Mouse (Mus musculus) forebrain, embryonic 12.5 days (tissue): Measurements from ENCODE around the gene Adarb1. TPM values are rescaled to one million over a fixed set of nuclear protein-coding genes. Genes with fewer than 3 reads are reported as not detected.
A peak's percentile ranks its signal among the peaks of the same experiment; 100 is the strongest.

Experiments
- ATAC-seq: fragments of 200-750 bp; cut with Nextera tagmentation; 2 replicates; pipeline ENCODE4 v1.8.0; 2017; ENCODE audit warnings: moderate TSS enrichment; ENCODE audit not compliant: low FRiP score
- H3K27ac ChIP-seq: fragments of 300-500 bp; sonication (generic); 2 replicates; pipeline ENCODE4 v1.5.1; 2016; ENCODE audit warnings: mild to moderate bottlenecking
- H3K27me3 ChIP-seq: fragments of 300-500 bp; sonication (generic); 2 replicates; pipeline ENCODE4 v1.6.1; 2016; ENCODE audit warnings: mild to moderate bottlenecking
- H3K36me3 ChIP-seq: fragments of 300-500 bp; sonication (generic); replicated peaks from 2 replicates; pipeline ENCODE4 v1.6.1; 2016; ENCODE audit warnings: mild to moderate bottlenecking
- H3K4me1 ChIP-seq: fragments of 300-500 bp; sonication (generic); 2 replicates; pipeline ENCODE4 v1.6.1; 2016
- H3K4me2 ChIP-seq: fragments of 300-500 bp; sonication (generic); 2 replicates; pipeline ENCODE4 v1.6.1; 2016; ENCODE audit warnings: mild to moderate bottlenecking, moderate library complexity
- H3K4me3 ChIP-seq: fragments of 300-500 bp; sonication (generic); replicated peaks from 2 replicates; pipeline ENCODE4 v1.5.1; 2016; ENCODE audit warnings: mild to moderate bottlenecking
- H3K9ac ChIP-seq: fragments of 300-500 bp; sonication (generic); 2 replicates; pipeline ENCODE4 v1.6.1; 2016; ENCODE audit warnings: mild to moderate bottlenecking
- H3K9me3 ChIP-seq: fragments of 300-500 bp; sonication (generic); 2 replicates; pipeline ENCODE4 v1.6.1; 2016
- WGBS: fragments of 180-500 bp; shearing (Covaris S2); methylation state at CpG from one replicate; pipeline ENCODE4 v1.1.7; 2016; 5-methylcytosine and 5-hydroxymethylcytosine counted together
- polyA plus RNA-seq: library from polyadenylated mRNA; unstranded; fragments of >200 nt; fragmentation: Nextera tagmentation; extraction: Ambion mirVana; gene quantifications from 2 replicates; pipeline ENCODE4 v1.2.1, GENCODE M21; 2016

Gene Adarb1
- polyA plus RNA-seq: 8.3 and 8.4 TPM in 2 replicates

DNA sequence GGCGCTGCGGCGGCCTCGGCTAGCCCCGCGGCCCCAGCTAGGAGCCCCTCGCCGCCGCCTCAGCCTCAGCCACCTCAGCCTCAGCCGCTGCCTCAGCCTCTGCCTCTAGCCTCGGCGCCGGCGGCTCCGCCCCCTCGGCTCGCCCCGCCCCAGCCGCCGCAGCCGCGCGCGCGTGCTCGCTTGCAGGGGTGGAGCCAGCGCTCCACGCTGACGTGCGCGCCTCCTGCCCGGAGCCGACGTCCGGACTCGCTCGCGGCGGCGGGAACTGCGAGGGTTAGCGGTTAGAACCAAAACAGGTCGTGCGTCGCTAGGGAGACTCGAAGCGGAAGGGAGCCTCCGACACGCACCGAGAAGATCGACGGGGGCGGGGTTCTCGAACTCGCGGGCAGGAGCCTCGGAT lies at the start of gene Adarb1:
TSS of gene Adarb1 (minus strand) at position 133 of the 400 bp plus-strand sequence.
- H3K4me2 ChIP-seq: peak within 1 kb of the TSS; percentile 96
- peaks cover 19% of the 10 kb centered on the region for H3K27me3 ChIP-seq
- peak; percentile 96 for ATAC-seq
- H3K4me1 ChIP-seq: peaks cover 18% of the 10 kb centered on the region
- H3K27ac ChIP-seq: peak within 1 kb of the TSS; percentile 73; the same call in 1 of the 2 replicates
- H3K9ac ChIP-seq: peak within 1 kb of the TSS; percentile 74
- no peaks in the 10 kb centered on the region for H3K36me3 ChIP-seq
- H3K4me3 ChIP-seq: peak within 1 kb of the TSS; percentile 86
- under 1% methylated on average over 47 of the region's 57 CpGs for WGBS
- H3K9me3 ChIP-seq: 0 out of 2 replicates have a peak, but pooled peaks cover 3% of the 10 kb centered on the region

DNA sequence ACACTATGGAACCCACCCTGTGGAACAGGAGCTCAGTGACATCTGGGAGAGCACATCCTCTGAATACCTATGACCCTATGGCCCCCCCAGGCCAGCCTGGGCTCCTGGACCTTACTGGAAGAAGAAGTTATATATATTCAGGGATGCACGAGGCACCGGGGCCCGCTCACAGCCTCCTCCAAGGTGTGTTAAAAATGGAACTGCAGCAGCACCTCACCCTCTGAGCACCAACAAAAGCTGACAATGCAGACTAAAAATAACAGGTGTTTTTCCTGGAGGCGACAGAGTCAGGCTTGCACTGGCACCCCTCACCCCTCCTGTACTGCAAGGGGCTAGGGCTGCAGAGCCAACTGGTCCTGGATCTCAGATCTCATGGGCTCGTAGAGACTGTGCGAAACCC lies 49.3 kb upstream of the Adarb1 start:
- H3K9ac ChIP-seq: no peak overlapping the region

DNA sequence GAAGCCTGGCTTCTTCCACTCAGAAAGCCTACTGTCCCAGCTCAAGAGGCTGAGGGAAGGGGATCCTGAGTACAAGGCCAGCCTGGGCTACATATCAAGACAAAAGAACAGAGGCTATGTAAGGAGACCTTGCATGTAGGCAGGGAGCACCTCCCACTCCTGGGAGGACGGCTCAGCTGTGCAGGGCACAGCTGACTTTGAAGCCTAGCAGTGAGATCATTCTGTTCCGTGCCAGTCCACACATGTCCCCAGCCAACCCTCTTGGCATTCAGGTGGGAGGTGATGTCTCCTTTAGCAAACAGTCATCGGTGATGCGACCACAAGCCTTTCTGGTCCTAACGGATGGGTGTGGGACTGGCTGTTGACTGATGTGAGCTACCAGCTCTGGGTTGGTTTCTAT lies 47.8 kb upstream of the Adarb1 start:
- WGBS: 86% methylated on average over 5 of the region's 5 CpGs
- Histone ChIP-seq H3K27me3 (no peaks in the 10 kb centered on the region), H3K9ac (no peak overlapping the region), H3K36me3 (no peaks in the 10 kb centered on the region), H3K4me2 (no peak overlapping the region), H3K27ac (no peak overlapping the region), H3K4me3 (no peak overlapping the region), H3K4me1 (no peaks in the 10 kb centered on the region), H3K9me3 (no peaks in the 10 kb centered on the region)
- no peak for ATAC-seq

More for the DNA sequence above, 49.3 kb upstream of the Adarb1 start:
- Histone ChIP-seq H3K4me1 (no peaks in the 10 kb centered on the region), H3K9me3 (no peaks in the 10 kb centered on the region), H3K27ac (no peak overlapping the region), H3K4me2 (no peak overlapping the region), H3K27me3 (no peaks in the 10 kb centered on the region), H3K4me3 (no peak overlapping the region), H3K36me3 (no peaks in the 10 kb centered on the region)
- 88% methylated on average over 6 of the region's 6 CpGs for WGBS
- ATAC-seq: no peak

DNA sequence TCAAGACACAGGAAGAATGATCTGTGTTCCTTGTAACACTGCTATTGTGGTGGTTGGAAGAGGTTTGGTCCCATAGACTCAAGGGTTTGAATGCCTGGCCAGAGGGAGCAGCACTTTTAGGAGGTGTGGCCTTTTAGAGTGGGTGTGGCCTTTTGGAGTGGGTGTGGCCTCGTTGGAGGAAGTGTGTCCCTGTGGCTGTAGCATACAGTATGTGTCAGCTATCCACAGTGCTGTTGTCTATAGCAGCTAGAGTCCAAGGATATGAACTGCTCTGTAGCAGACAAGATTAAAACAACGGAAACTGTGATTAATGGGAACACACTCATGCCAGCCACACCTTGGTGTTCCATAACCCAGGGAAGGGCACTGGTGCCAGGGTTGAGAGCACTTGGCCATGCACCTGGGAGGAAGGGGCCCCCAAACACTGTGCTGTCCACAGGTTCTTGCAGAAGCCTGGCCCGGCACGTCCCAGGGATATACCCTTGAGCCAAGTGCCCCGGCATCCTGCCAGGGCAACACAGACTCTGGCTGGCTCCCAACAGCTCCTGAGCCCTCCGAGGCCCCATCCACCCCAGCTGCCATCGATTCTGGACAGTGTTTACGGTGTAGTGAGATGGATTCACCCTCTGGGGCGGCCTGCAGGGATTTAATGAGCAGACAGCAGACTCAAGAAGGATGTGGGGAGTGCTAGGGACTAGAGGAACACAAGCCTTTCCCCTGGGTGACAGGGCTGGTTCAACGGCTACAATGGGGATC lies 46.3 kb upstream of the Adarb1 start:
- H3K27me3 ChIP-seq: no peaks in the 10 kb centered on the region
- WGBS: 74% methylated on average over 10 of the region's 10 CpGs
- H3K4me3 ChIP-seq: no peak overlapping the region
- H3K9ac ChIP-seq: no peak overlapping the region
- H3K4me1 ChIP-seq: no peaks in the 10 kb centered on the region
- H3K27ac ChIP-seq: no peak overlapping the region
- H3K36me3 ChIP-seq: no peaks in the 10 kb centered on the region
- no peak overlapping the region for H3K4me2 ChIP-seq
- no peak for ATAC-seq
- H3K9me3 ChIP-seq: no peaks in the 10 kb centered on the region

DNA sequence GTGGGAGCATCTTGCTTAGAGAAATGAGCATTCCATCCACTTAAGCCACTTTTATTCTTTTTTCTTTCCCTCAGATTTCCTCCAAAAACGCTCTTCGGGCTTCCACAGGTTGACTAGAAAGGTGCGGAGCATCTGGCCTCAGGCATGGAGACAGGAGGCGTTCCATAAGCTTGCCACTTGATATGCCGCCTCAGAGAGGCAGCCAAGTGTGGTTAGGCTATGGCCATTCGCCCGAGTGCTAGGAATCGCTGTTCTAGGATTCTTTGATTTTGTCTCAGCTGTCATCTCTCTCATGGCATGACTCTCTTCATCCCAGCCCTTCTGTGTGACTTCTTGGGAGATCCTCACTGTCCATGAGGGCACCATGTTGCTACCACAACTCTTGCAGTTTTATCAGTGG lies 43.1 kb upstream of the Adarb1 start:
- Histone ChIP-seq H3K4me1 (no peaks in the 10 kb centered on the region), H3K27me3 (no peaks in the 10 kb centered on the region), H3K9me3 (no peaks in the 10 kb centered on the region), H3K4me3 (no peak overlapping the region), H3K9ac (no peak overlapping the region), H3K4me2 (no peak overlapping the region), H3K27ac (no peak overlapping the region), H3K36me3 (no peaks in the 10 kb centered on the region)
- ATAC-seq: no peak
- WGBS: 91% methylated on average over 8 of the region's 8 CpGs

DNA sequence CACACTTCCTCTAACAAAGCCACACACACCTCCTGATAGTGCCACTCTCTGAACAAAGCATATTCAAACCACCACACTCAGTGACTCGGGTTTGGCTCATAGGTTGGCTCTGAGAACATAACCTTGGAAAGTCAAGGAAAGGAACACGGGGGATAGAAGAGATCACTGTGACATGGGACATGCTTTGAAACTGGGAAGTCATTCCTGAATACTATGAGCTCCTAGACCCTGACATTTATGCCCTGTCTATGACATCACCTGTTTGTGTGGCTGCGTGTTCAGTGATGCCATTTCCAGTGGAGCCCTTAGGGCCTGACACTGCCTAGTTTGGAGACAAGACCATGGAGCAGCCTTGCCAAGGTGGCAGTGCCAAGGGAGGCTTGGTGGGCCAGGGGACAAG lies 39.6 kb upstream of the Adarb1 start:
- Histone ChIP-seq H3K27ac (no peak overlapping the region), H3K36me3 (no peaks in the 10 kb centered on the region), H3K9ac (no peak overlapping the region), H3K9me3 (no peaks in the 10 kb centered on the region), H3K4me2 (no peak overlapping the region), H3K4me1 (no peaks in the 10 kb centered on the region), H3K4me3 (no peak overlapping the region), H3K27me3 (no peaks in the 10 kb centered on the region)
- WGBS: 86% methylated on average over 3 of the region's 3 CpGs
- no peak for ATAC-seq

DNA sequence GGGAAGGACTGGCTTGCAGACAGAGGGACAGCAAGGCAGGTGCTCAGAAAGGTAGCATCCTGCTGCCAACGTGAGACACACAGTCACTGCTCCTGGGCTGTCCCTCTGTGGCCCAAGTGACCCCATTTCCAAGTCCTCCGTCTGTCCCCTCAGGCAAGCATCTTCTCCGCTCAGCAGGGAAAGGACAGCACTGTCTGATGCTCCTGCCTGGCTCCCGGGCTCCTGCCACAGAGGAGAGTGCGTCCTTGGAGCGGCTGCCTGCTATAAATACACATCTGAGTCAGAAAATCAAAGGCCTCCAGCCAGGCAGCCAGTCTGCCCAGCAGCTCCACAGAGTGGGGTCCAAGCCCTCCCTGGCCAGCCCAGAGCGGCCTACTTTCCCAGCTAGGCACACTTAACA lies 38.4 kb upstream of the Adarb1 start:
- H3K4me3 ChIP-seq: no peak overlapping the region
- H3K27ac ChIP-seq: no peak overlapping the region
- ATAC-seq: no peak
- no peak overlapping the region for H3K9ac ChIP-seq
- WGBS: 75% methylated on average over 7 of the region's 7 CpGs
- no peaks in the 10 kb centered on the region for H3K36me3 ChIP-seq
- H3K4me1 ChIP-seq: no peaks in the 10 kb centered on the region
- no peaks in the 10 kb centered on the region for H3K9me3 ChIP-seq
- H3K27me3 ChIP-seq: no peaks in the 10 kb centered on the region
- H3K4me2 ChIP-seq: no peak overlapping the region

DNA sequence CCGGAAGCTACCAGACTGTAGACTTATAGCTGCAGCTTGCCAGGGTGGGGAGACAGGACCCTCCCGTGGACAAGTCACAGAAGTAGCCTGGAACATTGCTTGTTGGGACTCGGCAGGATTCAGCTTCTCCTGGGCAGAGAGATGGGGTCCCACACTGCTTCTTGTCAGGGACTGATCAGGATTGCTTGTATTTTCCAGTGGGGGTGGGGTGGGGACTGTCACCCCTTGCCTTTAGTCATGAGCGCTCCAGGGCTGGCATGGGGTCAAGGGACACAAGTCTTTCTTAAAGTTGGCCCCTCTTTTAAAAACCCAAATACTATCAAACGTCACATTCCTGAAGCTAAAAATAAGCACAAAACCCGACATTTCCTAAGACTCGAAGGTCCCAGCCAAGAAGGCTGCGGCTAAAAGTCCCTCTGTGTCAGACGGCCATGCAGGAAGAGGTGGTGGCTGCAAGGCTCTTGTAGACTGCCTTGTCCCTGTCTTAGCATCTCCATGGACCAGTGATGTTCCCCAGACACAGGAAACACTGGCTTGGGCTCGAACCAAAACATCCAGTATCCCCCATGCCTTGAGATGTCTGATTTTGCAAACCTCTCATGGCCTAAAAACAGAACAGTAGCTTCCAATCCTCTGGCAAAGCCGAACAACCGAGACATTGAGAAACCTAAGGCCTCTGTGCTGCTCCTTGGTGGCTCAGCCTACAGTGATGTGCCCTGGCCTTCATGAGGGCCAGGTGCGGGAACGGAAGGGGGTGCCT lies 37.4 kb upstream of the Adarb1 start:
- no peak overlapping the region for H3K27ac ChIP-seq
- no peaks in the 10 kb centered on the region for H3K4me1 ChIP-seq
- ATAC-seq: no peak
- no peaks in the 10 kb centered on the region for H3K36me3 ChIP-seq
- H3K4me3 ChIP-seq: no peak overlapping the region
- H3K4me2 ChIP-seq: no peak overlapping the region
- no peak overlapping the region for H3K9ac ChIP-seq
- no peaks in the 10 kb centered on the region for H3K9me3 ChIP-seq
- no peaks in the 10 kb centered on the region for H3K27me3 ChIP-seq
- 87% methylated on average over 14 of the region's 14 CpGs for WGBS

DNA sequence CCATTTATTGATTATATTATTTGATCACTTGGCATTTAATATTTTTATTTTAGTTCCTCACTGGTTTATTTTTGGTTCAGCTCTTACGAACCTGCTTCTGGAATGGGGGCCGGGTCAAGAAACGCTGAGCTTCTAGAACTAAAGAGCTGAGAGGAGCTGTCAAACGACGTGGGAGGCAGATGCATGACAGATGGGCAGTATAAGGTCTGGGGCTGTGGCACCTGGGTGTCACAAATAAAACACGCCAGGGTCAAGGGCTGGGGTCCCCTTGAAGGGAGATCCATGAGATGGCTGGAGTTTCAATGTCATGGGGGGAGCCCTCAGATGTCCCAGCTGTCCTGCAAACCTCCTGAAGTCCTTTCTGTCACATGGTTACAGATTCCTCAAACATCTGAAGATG lies 36.7 kb upstream of the Adarb1 start:
- no peak for ATAC-seq
- H3K9me3 ChIP-seq: no peaks in the 10 kb centered on the region
- H3K4me3 ChIP-seq: no peak overlapping the region
- WGBS: 92% methylated on average over 6 of the region's 6 CpGs
- H3K36me3 ChIP-seq: no peaks in the 10 kb centered on the region
- no peaks in the 10 kb centered on the region for H3K27me3 ChIP-seq
- no peak overlapping the region for H3K4me2 ChIP-seq
- H3K9ac ChIP-seq: no peak overlapping the region
- H3K27ac ChIP-seq: no peak overlapping the region
- H3K4me1 ChIP-seq: no peaks in the 10 kb centered on the region

DNA sequence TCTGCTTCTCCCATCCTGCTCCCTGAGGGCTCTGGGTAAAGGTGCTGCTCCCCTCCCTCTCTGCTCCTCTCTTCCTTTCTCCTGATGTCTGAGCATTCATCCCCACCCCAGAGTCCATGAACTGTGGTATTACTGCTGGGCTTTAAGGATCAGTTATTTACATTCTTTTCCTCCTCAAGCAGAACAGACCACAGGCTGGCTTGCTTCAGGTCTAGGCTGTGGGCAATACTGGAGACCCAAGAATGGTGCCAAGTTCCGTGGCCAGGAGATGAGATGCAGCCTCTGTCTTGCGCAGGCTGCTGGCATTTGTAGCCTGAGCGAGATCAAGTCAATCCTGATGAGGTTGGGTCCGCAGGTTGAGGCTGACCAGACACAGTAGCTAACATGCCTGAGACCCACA lies 33.8 kb upstream of the Adarb1 start:
- Histone ChIP-seq H3K9me3 (no peaks in the 10 kb centered on the region), H3K4me3 (no peak overlapping the region), H3K36me3 (no peaks in the 10 kb centered on the region), H3K4me1 (peaks cover 6% of the 10 kb centered on the region), H3K9ac (no peak overlapping the region), H3K27me3 (no peaks in the 10 kb centered on the region), H3K27ac (no peak overlapping the region), H3K4me2 (no peak overlapping the region)
- WGBS: 87% methylated on average over 4 of the region's 4 CpGs
- no peak for ATAC-seq

DNA sequence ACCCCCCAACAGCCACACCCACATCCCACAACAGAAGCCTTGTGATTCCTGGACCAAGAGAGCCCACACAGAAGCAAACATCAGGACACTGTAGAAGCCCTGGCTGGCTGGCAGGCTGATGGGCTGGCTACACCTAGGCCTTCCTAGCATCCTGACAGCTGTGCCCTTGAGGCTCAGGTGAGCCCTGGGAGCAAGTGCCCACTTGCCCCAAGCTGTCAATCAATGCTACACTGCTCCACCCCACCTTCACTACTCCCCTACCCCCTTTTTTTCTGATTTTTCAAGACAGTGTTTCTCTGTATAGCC lies 32.0 kb upstream of the Adarb1 start:
- no peaks in the 10 kb centered on the region for H3K27me3 ChIP-seq
- 0 out of 2 replicates have a peak, but pooled peaks cover 2% of the 10 kb centered on the region for H3K9me3 ChIP-seq
- no peak for ATAC-seq
- H3K4me3 ChIP-seq: no peak overlapping the region
- peaks cover 6% of the 10 kb centered on the region for H3K4me1 ChIP-seq
- H3K27ac ChIP-seq: no peak overlapping the region
- no peaks in the 10 kb centered on the region for H3K36me3 ChIP-seq
- no peak overlapping the region for H3K9ac ChIP-seq
- no peak overlapping the region for H3K4me2 ChIP-seq

DNA sequence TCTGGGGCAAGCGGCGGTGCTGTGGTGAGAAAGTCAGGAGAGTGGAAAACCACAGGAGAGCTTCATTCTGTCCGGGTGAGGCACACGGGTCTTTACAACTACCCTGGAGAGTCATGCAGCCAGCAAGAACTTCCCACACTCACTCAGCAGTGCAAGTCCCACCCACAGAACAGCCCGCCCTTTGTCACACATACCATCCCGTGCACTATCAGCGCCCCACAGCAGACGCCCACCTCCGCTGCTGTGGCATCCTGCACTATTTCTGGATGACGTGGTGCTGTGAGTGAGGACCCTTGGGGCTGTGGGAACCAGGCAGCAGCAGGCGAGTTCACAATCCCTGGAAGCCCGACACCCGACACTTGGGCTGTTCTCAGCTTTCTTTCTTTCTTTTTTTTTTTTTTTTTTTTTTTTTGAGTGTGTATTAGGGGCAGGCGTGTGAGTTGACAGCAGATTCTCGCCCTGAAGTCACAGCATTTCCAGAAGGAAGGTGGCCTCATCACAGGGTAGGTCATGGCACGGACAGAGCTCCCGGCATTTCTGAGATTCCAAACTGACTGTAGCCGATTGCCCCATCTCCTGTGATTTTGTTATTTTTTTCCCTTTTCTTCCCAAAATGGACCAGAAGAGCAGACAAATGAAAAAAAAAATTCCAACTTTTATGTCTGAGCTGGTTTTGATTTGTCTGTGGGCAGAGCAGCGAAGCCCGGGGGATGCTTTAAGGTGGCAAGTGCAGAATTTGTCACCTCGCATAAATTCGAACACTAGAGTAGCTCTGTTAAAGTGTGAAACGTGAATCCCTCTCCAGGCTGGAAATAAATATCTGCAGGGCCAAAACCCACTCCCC lies 31.5 kb upstream of the Adarb1 start:
- Histone ChIP-seq H3K27ac (no peak overlapping the region), H3K4me2 (peak overlapping the region; percentile 30), H3K4me3 (no peak overlapping the region), H3K36me3 (no peaks in the 10 kb centered on the region), H3K9me3 (0 out of 2 replicates have a peak, but pooled peaks cover 6% of the 10 kb centered on the region), H3K4me1 (peaks cover 6% of the 10 kb centered on the region), H3K27me3 (no peaks in the 10 kb centered on the region), H3K9ac (no peak overlapping the region)
- no peak for ATAC-seq
- 53% methylated on average over 23 of the region's 23 CpGs for WGBS
